Mouse (Mus musculus) testis, adult 2 months (tissue): ENCODE data around the gene Polr2a. TPM values are rescaled to one million over a fixed set of nuclear protein-coding genes. Genes with fewer than 3 reads are reported as not detected.

ENCODE experiments used
- H3K27ac ChIP-seq: fragments of 200-500 bp; 2 replicates; pipeline ENCODE4 v1.5.1; 2012; ENCODE audit warnings: low read depth, low read length; ENCODE audit not compliant: control insufficient read depth, insufficient read depth
- H3K27me3 ChIP-seq: fragments of 200-500 bp; 2 replicates; pipeline ENCODE4 v1.6.1; 2012; ENCODE audit warnings: mild to moderate bottlenecking, low read length, moderate library complexity; ENCODE audit not compliant: control insufficient read depth, insufficient read depth
- H3K36me3 ChIP-seq: fragments of 200-500 bp; 2 replicates; pipeline ENCODE4 v1.6.1; 2012; ENCODE audit warnings: mild to moderate bottlenecking, low read length; ENCODE audit not compliant: control insufficient read depth, insufficient read depth
- H3K4me1 ChIP-seq: fragments of 200-500 bp; 2 replicates; pipeline ENCODE4 v1.6.1; 2012; ENCODE audit warnings: low read length; ENCODE audit not compliant: control insufficient read depth, insufficient read depth
- H3K4me3 ChIP-seq: fragments of 200-500 bp; 2 replicates; pipeline ENCODE4 v1.5.1; 2012; ENCODE audit warnings: low read depth, mild to moderate bottlenecking, low read length, moderate library complexity, mixed read lengths; ENCODE audit not compliant: control insufficient read depth
- CTCF ChIP-seq: fragments of 200-500 bp; IDR thresholded peaks from 2 replicates; pipeline ENCODE4 v1.5.1; 2012; ENCODE audit warnings: low read depth, mild to moderate bottlenecking, inconsistent platforms, low read length, moderate library complexity; ENCODE audit not compliant: control insufficient read depth, insufficient read depth, insufficient replicate concordance
- POLR2A ChIP-seq: fragments of 200-500 bp; IDR thresholded peaks from 2 replicates; pipeline ENCODE4 v1.6.1; 2012; ENCODE audit warnings: low read depth, mild to moderate bottlenecking, inconsistent platforms, low read length, moderate library complexity; ENCODE audit not compliant: control insufficient read depth
- polyA plus RNA-seq: library from polyadenylated mRNA; depleted of rRNA; stranded (reverse); fragments of >200 nt; gene quantifications from 2 replicates; pipeline ENCODE4 v1.2.3, GENCODE M21; 2012

Polr2a gene
- polyA plus RNA-seq, 1 experiment, result 75.8 TPM

- no peak for TF ChIP-seq POLR2A
- no peak for TF ChIP-seq CTCF
- no peak overlapping the region for H3K27ac ChIP-seq
- no peaks in the 10 kb centered on the region for H3K36me3 ChIP-seq
- H3K27me3 ChIP-seq, result no peaks in the 10 kb centered on the region
- H3K4me1 ChIP-seq, result peaks cover 4% of the 10 kb centered on the region
- H3K4me3 ChIP-seq, result no peak overlapping the region
These were observed 48.0 kb downstream of the Polr2a start for GRCm38 (mm10) chr11:69710470-69710869.

- no peak overlapping the region for H3K4me3 ChIP-seq
- H3K4me1 ChIP-seq, result peaks cover 2% of the 10 kb centered on the region
- no peaks in the 10 kb centered on the region for H3K27me3 ChIP-seq
- no peak overlapping the region for H3K27ac ChIP-seq
- TF ChIP-seq POLR2A, result no peak
- no peak for TF ChIP-seq CTCF
- no peaks in the 10 kb centered on the region for H3K36me3 ChIP-seq
These were observed 48.6 kb downstream of the Polr2a start for GRCm38 (mm10) chr11:69709554-69710446.

- H3K27ac ChIP-seq, result no peak overlapping the region
These were observed 49.7 kb downstream of the Polr2a start for GRCm38 (mm10) chr11:69708614-69709265.

GRCm38 (mm10) chr11:69707873-69708381 lies 50.5 kb downstream of the Polr2a start:
- Histone ChIP-seq H3K27ac (no peak overlapping the region), H3K27me3 (no peaks in the 10 kb centered on the region), H3K36me3 (no peaks in the 10 kb centered on the region), H3K4me3 (no peak overlapping the region), H3K4me1 (peaks cover 3% of the 10 kb centered on the region)
- TF ChIP-seq POLR2A, result no peak
- no peak for TF ChIP-seq CTCF

More at GRCm38 (mm10) chr11:69708614-69709265, 49.7 kb downstream of the Polr2a start:
- TF ChIP-seq POLR2A, result no peak
- TF ChIP-seq CTCF, result no peak
- no peaks in the 10 kb centered on the region for H3K27me3 ChIP-seq
- peaks cover 4% of the 10 kb centered on the region for H3K4me1 ChIP-seq
- no peak overlapping the region for H3K4me3 ChIP-seq
- no peaks in the 10 kb centered on the region for H3K36me3 ChIP-seq

GRCm38 (mm10) chr11:69707480-69707847 lies 51.0 kb downstream of the Polr2a start:
- TF ChIP-seq CTCF, result no peak
- TF ChIP-seq POLR2A, result no peak
- Histone ChIP-seq H3K27ac (no peak overlapping the region), H3K4me1 (peaks cover 2% of the 10 kb centered on the region), H3K36me3 (no peaks in the 10 kb centered on the region), H3K4me3 (no peak overlapping the region), H3K27me3 (no peaks in the 10 kb centered on the region)

- TF ChIP-seq POLR2A (no peak), CTCF (no peak)
- Histone ChIP-seq H3K4me1 (peaks cover 2% of the 10 kb centered on the region), H3K4me3 (no peak overlapping the region), H3K36me3 (no peaks in the 10 kb centered on the region), H3K27ac (peak overlapping the region; percentile 0; the same call in 1 of the 2 replicates), H3K27me3 (no peaks in the 10 kb centered on the region)
These were observed 51.5 kb downstream of the Polr2a start for GRCm38 (mm10) chr11:69706775-69707479.

GRCm38 (mm10) chr11:69704613-69705010 lies 53.8 kb downstream of the Polr2a start:
- TF ChIP-seq CTCF, result no peak
- TF ChIP-seq POLR2A, result no peak
- H3K4me3 ChIP-seq, result no peak overlapping the region
- H3K4me1 ChIP-seq, result peaks cover 2% of the 10 kb centered on the region
- no peak overlapping the region for H3K27ac ChIP-seq
- H3K27me3 ChIP-seq, result no peaks in the 10 kb centered on the region
- no peaks in the 10 kb centered on the region for H3K36me3 ChIP-seq
